Mouse (Mus musculus): ENCODE measurements around the gene Thrap3. TPM values are rescaled to one million over a fixed set of nuclear protein-coding genes. Genes with fewer than 3 reads are reported as not detected.

Thrap3 gene
- polyA plus RNA-seq, 1 experiment from 2014 or later: 163 TPM

- H3K36me3 ChIP-seq: no peaks in the 10 kb centered on the region
- H3K27ac ChIP-seq: no peak overlapping the region
- 92% methylated on average over 12 of the region's 12 CpGs for WGBS
- no peak overlapping the region for H3K9ac ChIP-seq
- no peak overlapping the region for H3K4me2 ChIP-seq
- ATAC-seq (ENCODE audit: low FRiP score): no peak
- H3K9me3 ChIP-seq: no peaks in the 10 kb centered on the region
- peaks cover 27% of the 10 kb centered on the region for H3K4me1 ChIP-seq (replicated peaks)
- H3K4me3 ChIP-seq: no peak overlapping the region
- H3K27me3 ChIP-seq: no peaks in the 10 kb centered on the region
Observed at GRCm38 (mm10) chr4:126204661-126205230, 2.2 kb upstream of the Thrap3 start.

DNA sequence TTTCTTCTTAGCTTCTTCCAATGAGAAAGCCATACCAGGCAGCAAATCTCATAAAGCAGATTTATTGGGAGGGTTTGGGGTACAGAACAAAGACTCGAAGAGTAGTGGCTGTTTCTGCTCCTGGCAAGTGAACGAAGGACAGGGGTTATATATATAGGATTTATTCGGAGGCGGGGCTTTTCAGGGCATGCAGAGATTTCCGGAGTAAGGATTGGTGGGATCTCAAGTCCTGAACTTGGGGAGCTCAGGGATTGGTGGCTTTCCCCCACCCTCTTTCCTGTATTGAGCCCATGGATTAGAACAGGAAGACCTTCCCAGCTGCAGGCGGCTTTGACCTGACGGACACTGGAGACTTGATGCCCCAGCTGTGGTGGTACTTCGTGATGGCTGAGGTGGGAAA lies 1.5 kb upstream of the Thrap3 start:
- ATAC-seq (ENCODE audit: low FRiP score): no peak
- Histone ChIP-seq H3K27ac (no peak overlapping the region), H3K4me3 (no peak overlapping the region), H3K9ac (no peak overlapping the region), H3K27me3 (no peaks in the 10 kb centered on the region), H3K4me2 (no peak overlapping the region), H3K4me1 (replicated peaks) (peaks cover 33% of the 10 kb centered on the region), H3K9me3 (no peaks in the 10 kb centered on the region), H3K36me3 (no peaks in the 10 kb centered on the region)
- WGBS: 87% methylated on average over 8 of the region's 8 CpGs

DNA sequence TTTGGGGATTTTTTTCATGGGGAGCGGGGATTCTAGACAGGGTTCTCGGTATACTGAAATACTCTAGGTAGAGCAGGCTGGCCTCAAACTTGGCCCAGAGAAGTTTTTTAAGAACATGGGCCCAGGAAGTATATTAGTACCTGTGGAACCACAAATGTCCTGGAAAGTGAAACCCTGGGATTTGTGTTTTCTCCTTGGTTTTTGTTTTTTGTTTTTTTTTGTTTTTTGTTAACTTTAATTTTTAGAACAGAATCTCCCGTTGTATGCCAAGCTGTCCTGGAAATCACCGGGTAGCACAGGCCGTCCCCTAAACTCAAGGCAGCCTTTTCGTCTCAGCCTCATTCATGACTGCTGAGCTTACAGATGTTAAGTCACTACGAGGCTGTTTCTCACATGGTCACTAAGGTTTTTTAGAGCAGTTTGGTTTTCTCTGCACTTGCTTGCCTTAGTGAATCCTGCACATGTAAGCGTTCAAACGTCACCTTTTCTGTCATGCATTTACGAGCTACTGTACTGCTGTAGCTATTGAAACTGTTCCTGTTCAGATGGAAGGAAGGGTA lies 856 bp upstream of the Thrap3 start:
- peak overlapping the region; percentile 65 for H3K4me3 ChIP-seq
- peak overlapping the region; percentile 72 for H3K9ac ChIP-seq
- H3K27ac ChIP-seq: peak overlapping the region; percentile 90
- ATAC-seq (ENCODE audit: low FRiP score): no peak
- peak overlapping the region; percentile 64 for H3K4me2 ChIP-seq
- peaks cover 39% of the 10 kb centered on the region for H3K4me1 ChIP-seq (replicated peaks)
- WGBS: 78% methylated on average over 10 of the region's 10 CpGs
- H3K36me3 ChIP-seq: no peaks in the 10 kb centered on the region
- no peaks in the 10 kb centered on the region for H3K27me3 ChIP-seq
- H3K9me3 ChIP-seq: no peaks in the 10 kb centered on the region

DNA sequence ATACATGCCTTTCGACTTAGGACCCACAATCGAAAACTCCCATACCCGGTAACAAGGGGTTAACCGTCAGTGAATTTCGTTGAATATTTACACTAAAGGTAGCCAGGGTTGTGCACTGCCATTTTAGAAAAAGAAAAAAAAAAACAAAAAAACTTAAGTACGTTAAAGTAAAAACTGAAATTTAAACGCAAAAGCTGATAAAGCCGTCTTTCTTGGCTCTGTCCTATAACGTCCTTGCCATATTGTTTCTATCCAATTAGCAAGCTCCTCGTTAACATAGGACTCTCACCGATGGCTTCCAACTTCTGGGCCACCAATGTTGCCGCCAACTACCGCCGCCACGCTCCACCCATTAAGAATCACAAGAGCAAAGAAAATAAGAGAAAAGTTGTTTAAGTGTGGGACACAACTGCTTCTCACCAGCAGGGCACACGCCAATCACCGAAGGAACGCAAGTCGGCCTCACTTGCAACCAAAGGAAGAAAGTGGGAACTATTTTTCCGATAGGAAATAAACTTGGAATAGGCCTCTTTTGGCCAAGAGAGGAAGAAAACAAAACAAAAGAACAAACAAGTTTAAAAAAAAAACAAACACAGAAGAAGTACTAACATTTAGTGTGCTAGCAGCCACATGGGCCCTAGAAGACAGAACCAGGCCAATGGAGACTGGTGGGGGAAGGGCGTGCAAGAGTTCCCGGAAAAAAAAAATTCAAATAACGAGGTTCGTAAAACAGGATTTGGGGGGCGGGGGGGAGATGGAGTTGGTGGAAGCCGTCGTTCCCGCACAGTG lies 852 bp downstream of the Thrap3 start:
- H3K4me3 ChIP-seq: peak overlapping the region; percentile 65
- peak overlapping the region; percentile 81 for H3K9ac ChIP-seq
- peaks cover 45% of the 10 kb centered on the region for H3K4me1 ChIP-seq (replicated peaks)
- H3K9me3 ChIP-seq: no peaks in the 10 kb centered on the region
- no peaks in the 10 kb centered on the region for H3K36me3 ChIP-seq
- H3K27me3 ChIP-seq: no peaks in the 10 kb centered on the region
- H3K27ac ChIP-seq: peak overlapping the region; percentile 95
- 1% methylated on average over 28 of the region's 28 CpGs for WGBS
- ATAC-seq (ENCODE audit: low FRiP score): no peak
- H3K4me2 ChIP-seq: peak overlapping the region; percentile 66

DNA sequence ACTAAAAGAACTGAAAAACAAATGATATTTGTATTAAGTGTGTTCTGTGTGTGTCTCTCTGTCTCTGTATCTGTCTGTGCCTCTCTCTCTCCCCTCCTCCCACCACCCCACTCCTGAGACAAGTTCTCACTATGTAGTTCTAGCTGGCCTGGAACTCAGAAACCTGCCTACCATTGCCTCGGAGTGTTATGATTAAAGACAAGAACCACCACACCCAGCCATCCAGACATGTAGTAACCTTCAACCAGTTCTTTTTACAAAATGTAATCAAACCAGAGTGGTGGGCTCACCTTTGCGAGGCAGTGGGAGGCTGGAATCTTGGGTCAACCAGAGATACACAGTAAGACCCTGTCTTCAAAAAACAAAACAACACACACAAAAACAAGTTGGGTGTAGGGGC lies 1.9 kb downstream of the Thrap3 start:
- H3K4me2 ChIP-seq: peak overlapping the region; percentile 66
- peaks cover 45% of the 10 kb centered on the region for H3K4me1 ChIP-seq (replicated peaks)
- H3K36me3 ChIP-seq: no peaks in the 10 kb centered on the region
- 65% methylated on average over 2 of the region's 2 CpGs for WGBS
- H3K4me3 ChIP-seq: peak overlapping the region; percentile 65
- no peaks in the 10 kb centered on the region for H3K9me3 ChIP-seq
- H3K9ac ChIP-seq: peak overlapping the region; percentile 81
- no peaks in the 10 kb centered on the region for H3K27me3 ChIP-seq
- no peak for ATAC-seq (ENCODE audit: low FRiP score)
- H3K27ac ChIP-seq: no peak overlapping the region

- H3K4me2 ChIP-seq: peak overlapping the region; percentile 66
- no peak overlapping the region for H3K27ac ChIP-seq
- peak overlapping the region; percentile 81; the same call in 1 of the 2 replicates for H3K9ac ChIP-seq
- H3K27me3 ChIP-seq: no peaks in the 10 kb centered on the region
- peaks cover 45% of the 10 kb centered on the region for H3K4me1 ChIP-seq (replicated peaks)
- no peaks in the 10 kb centered on the region for H3K9me3 ChIP-seq
- H3K36me3 ChIP-seq: no peaks in the 10 kb centered on the region
- WGBS: 77% methylated on average over 1 of the region's 1 CpGs
- no peak for ATAC-seq (ENCODE audit: low FRiP score)
- H3K4me3 ChIP-seq: 0 out of 2 replicates have a peak overlapping the region, but pooled peaks have one; percentile 65
Observed at GRCm38 (mm10) chr4:126200036-126200435, 2.5 kb downstream of the Thrap3 start.

- Histone ChIP-seq H3K4me3 (no peak overlapping the region), H3K9ac (0 out of 2 replicates have a peak overlapping the region, but pooled peaks have one; percentile 81), H3K4me2 (peak overlapping the region; percentile 66), H3K27me3 (no peaks in the 10 kb centered on the region), H3K27ac (no peak overlapping the region), H3K36me3 (peaks cover 3% of the 10 kb centered on the region; the same call in 1 of the 2 replicates), H3K9me3 (no peaks in the 10 kb centered on the region), H3K4me1 (replicated peaks) (peaks cover 45% of the 10 kb centered on the region)
- no peak for ATAC-seq (ENCODE audit: low FRiP score)
- 88% methylated on average over 6 of the region's 6 CpGs for WGBS
Observed at GRCm38 (mm10) chr4:126199556-126199955, 3.0 kb downstream of the Thrap3 start.

GRCm38 (mm10) chr4:126197485-126197884 lies 5.1 kb downstream of the Thrap3 start:
- no peaks in the 10 kb centered on the region for H3K9me3 ChIP-seq
- H3K4me1 ChIP-seq (replicated peaks): peaks cover 37% of the 10 kb centered on the region
- H3K27me3 ChIP-seq: no peaks in the 10 kb centered on the region
- no peak overlapping the region for H3K4me3 ChIP-seq
- peaks cover 14% of the 10 kb centered on the region for H3K36me3 ChIP-seq
- no peak overlapping the region for H3K27ac ChIP-seq
- ATAC-seq (ENCODE audit: low FRiP score): no peak
- WGBS: 67% methylated on average over 3 of the region's 3 CpGs
- no peak overlapping the region for H3K9ac ChIP-seq
- H3K4me2 ChIP-seq: no peak overlapping the region

DNA sequence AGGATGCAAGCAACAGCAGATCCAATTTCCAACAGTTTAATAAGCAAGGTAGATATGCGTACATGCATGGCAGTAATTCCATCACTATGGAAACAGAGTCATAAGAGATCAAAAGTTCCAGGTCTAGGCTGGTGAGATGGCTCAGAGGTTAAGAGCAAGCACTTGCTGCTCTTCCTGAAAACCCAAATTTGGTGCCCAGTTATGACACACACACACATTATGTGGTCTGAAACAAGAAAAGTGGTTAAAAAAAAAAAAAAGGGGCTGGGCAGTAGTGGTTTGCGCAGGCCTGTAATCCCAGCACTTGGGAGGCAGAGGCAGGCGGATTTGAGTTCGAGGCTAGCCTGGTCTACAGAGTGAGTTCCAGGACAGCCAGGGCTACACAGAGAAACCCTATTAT lies 7.6 kb downstream of the Thrap3 start:
- H3K27ac ChIP-seq: no peak overlapping the region

DNA sequence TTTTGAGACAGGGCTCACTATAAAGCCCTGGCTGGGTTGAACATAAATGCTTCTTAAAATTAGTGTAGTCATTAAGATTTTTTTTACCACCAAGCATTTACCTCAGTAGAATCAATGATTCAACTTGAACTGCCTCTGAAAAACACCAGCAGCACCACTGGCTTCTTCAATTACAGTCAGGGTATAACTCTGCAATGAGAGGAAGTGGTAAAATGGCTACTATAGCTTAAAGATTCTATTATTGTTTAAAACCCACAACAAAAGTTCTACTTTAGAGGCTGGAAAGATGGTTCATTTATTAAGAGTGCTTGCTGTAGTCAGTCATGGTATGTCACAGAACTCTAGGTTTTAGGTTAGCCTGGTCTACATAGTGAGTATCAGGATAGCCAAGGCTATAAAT lies 8.3 kb downstream of the Thrap3 start:
- no peaks in the 10 kb centered on the region for H3K27me3 ChIP-seq
- peaks cover 24% of the 10 kb centered on the region for H3K36me3 ChIP-seq
- peaks cover 14% of the 10 kb centered on the region for H3K4me1 ChIP-seq (replicated peaks)
- no peaks in the 10 kb centered on the region for H3K9me3 ChIP-seq
- no peak overlapping the region for H3K4me2 ChIP-seq
- no peak overlapping the region for H3K9ac ChIP-seq
- no peak overlapping the region for H3K4me3 ChIP-seq
- H3K27ac ChIP-seq: no peak overlapping the region
- ATAC-seq (ENCODE audit: low FRiP score): no peak

More for the DNA sequence above, 7.6 kb downstream of the Thrap3 start:
- H3K4me1 ChIP-seq (replicated peaks): peaks cover 20% of the 10 kb centered on the region
- H3K36me3 ChIP-seq: peaks cover 24% of the 10 kb centered on the region
- WGBS: 99% methylated on average over 4 of the region's 4 CpGs
- ATAC-seq (ENCODE audit: low FRiP score): no peak
- H3K9ac ChIP-seq: no peak overlapping the region
- no peak overlapping the region for H3K4me3 ChIP-seq
- H3K4me2 ChIP-seq: no peak overlapping the region
- H3K27me3 ChIP-seq: no peaks in the 10 kb centered on the region
- H3K9me3 ChIP-seq: no peaks in the 10 kb centered on the region

DNA sequence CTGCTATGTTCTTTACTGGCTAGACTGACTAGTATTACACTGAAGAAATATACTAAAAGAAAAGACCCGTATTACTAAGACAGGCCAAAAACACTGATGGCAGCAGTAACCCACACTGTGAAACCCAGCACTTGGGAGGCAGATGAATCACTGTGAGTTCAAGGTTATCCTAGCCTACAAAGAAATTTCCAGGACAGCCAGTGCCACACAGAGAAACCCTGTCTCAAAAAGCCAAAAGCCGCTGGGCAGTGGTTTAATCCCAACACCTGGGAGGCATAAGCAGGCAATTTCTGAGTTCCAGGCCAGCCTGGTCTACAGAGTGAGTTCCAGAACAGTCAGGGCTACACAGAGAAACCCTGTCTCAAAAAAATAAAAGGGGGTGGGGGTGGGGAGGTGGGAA lies 11.9 kb downstream of the Thrap3 start:
- 99% methylated on average over 2 of the region's 2 CpGs for WGBS

GRCm38 (mm10) chr4:126187096-126187495 lies 15.5 kb downstream of the Thrap3 start:
- Histone ChIP-seq H3K36me3 (peaks cover 21% of the 10 kb centered on the region), H3K27ac (no peak overlapping the region), H3K4me3 (no peak overlapping the region), H3K4me1 (replicated peaks) (no peaks in the 10 kb centered on the region), H3K9me3 (no peaks in the 10 kb centered on the region), H3K27me3 (no peaks in the 10 kb centered on the region), H3K9ac (no peak overlapping the region), H3K4me2 (no peak overlapping the region)
- ATAC-seq (ENCODE audit: low FRiP score): no peak
- WGBS: 98% methylated on average over 3 of the region's 3 CpGs

More for the DNA sequence above, 11.9 kb downstream of the Thrap3 start:
- Histone ChIP-seq H3K36me3 (peaks cover 28% of the 10 kb centered on the region), H3K4me3 (no peak overlapping the region), H3K4me1 (replicated peaks) (no peaks in the 10 kb centered on the region), H3K27ac (no peak overlapping the region), H3K9ac (no peak overlapping the region), H3K4me2 (no peak overlapping the region), H3K27me3 (no peaks in the 10 kb centered on the region), H3K9me3 (no peaks in the 10 kb centered on the region)
- no peak for ATAC-seq (ENCODE audit: low FRiP score)

All from hindbrain, embryonic 13.5 days (tissue).